Mouse (Mus musculus) G1E (cell line): Measurements from ENCODE around the gene Ptgr1.

Experiments
- CTCF ChIP-seq: IDR thresholded peaks from 2 replicates; pipeline ENCODE4 v1.5.1; 2012; ENCODE audit warnings: low read depth, low read length, inconsistent platforms, mixed read lengths
- GATA1 ChIP-seq: IDR thresholded peaks from 2 replicates; pipeline ENCODE4 v1.6.1; 2012; ENCODE audit warnings: borderline replicate concordance, low read length, inconsistent platforms, mixed read lengths
- POLR2AphosphoS5 ChIP-seq: IDR thresholded peaks from 2 replicates; pipeline ENCODE4 v1.6.1; 2012; ENCODE audit warnings: low read depth, low read length, inconsistent platforms; ENCODE audit not compliant: insufficient replicate concordance

DNA sequence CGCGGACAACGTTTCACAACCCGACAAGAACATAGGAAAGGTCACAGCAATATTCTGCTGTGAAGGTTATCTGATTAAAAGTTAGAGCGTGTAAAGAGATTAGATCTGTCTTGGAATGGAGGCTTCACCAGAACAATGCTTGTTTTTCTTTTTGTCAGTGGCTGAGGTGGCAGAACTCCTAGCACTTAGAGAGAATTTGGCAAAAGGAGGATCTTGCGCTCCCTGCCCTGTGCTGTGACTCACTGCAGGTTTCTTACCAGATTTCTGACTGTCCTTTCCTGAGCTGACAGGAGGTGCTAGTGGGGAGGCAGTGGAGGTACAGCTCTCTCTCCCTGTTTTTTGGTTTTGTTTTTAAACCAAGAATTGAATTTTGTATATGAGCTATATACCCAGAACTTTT is 20.1 kb upstream of the Ptgr1 start:
- TF ChIP-seq GATA1: no peak
- no peak for TF ChIP-seq CTCF
- no peak for TF ChIP-seq POLR2AphosphoS5
